Mouse (Mus musculus) thymus, postnatal 14 days (tissue): ENCODE measurements around the gene Atp6v1a.

Source experiments
- DNase-seq: peaks from one replicate; pipeline ENCODE4 v3.0.0; 2021

The Atp6v1a gene

GRCm38 (mm10) chr16:44139536-44140185, at the start of gene Atp6v1a, which contains the start of gene Naa50:
Gene Atp6v1a (minus strand): TSS chr16:44139705.
Gene Naa50 (plus strand): TSS chr16:44139830.
- DNase-seq = peak; percentile 94

- no peak for DNase-seq
These were observed 49.3 kb upstream of the Atp6v1a start for GRCm38 (mm10) chr16:44188766-44189165.

- DNase-seq = no peak
These were observed 47.7 kb upstream of the Atp6v1a start for GRCm38 (mm10) chr16:44187172-44187571.

- DNase-seq = no peak
These were observed 45.3 kb upstream of the Atp6v1a start for GRCm38 (mm10) chr16:44184769-44185168.

GRCm38 (mm10) chr16:44182597-44182996, 43.1 kb upstream of the Atp6v1a start:
- DNase-seq = no peak

- DNase-seq = no peak
These were observed 39.0 kb upstream of the Atp6v1a start for GRCm38 (mm10) chr16:44178555-44178954.

- DNase-seq = no peak
These were observed 37.0 kb upstream of the Atp6v1a start for GRCm38 (mm10) chr16:44176511-44176910.

- no peak for DNase-seq
These were observed 35.5 kb upstream of the Atp6v1a start for GRCm38 (mm10) chr16:44175001-44175400.

- DNase-seq = no peak
These were observed 34.5 kb upstream of the Atp6v1a start for GRCm38 (mm10) chr16:44173966-44174530.

GRCm38 (mm10) chr16:44173155-44173941, 33.8 kb upstream of the Atp6v1a start, which contains the start of gene Usf3:
Gene Usf3 (plus strand): TSS chr16:44173246.
- DNase-seq = peak; percentile 79

- peak; percentile 98 for DNase-seq
These were observed 33.0 kb upstream of the Atp6v1a start for GRCm38 (mm10) chr16:44172297-44173154.

- no peak for DNase-seq
These were observed 29.5 kb upstream of the Atp6v1a start for GRCm38 (mm10) chr16:44168990-44169389.

GRCm38 (mm10) chr16:44165182-44165581, 25.7 kb upstream of the Atp6v1a start:
- no peak for DNase-seq

- no peak for DNase-seq
These were observed 24.3 kb upstream of the Atp6v1a start for GRCm38 (mm10) chr16:44163831-44164230.

GRCm38 (mm10) chr16:44159325-44159724, 19.8 kb upstream of the Atp6v1a start:
- no peak for DNase-seq

- no peak for DNase-seq
These were observed 15.1 kb upstream of the Atp6v1a start for GRCm38 (mm10) chr16:44154497-44155057.

- DNase-seq = no peak
These were observed 9.7 kb upstream of the Atp6v1a start for GRCm38 (mm10) chr16:44149002-44149767.

GRCm38 (mm10) chr16:44141483-44141882, 2.0 kb upstream of the Atp6v1a start:
- DNase-seq = no peak

- peak; percentile 80 for DNase-seq
These were observed 782 bp upstream of the Atp6v1a start for GRCm38 (mm10) chr16:44140186-44140787.

GRCm38 (mm10) chr16:44138979-44139535, 448 bp downstream of the Atp6v1a start:
- DNase-seq = peak; percentile 86
